Mouse (Mus musculus) heart, embryonic 14.5 days (tissue): Measurements from ENCODE around the gene Hsd3b7. TPM values are rescaled to one million over a fixed set of nuclear protein-coding genes. Genes with fewer than 3 reads are reported as not detected.

Experiments
- ATAC-seq: fragments of 200-750 bp; cut with Nextera tagmentation; 2 replicates; pipeline ENCODE4 v1.8.0; 2017; ENCODE audit warnings: low read depth, moderate TSS enrichment; ENCODE audit not compliant: insufficient number of reproducible peaks, insufficient read depth, low FRiP score
- H3K27ac ChIP-seq, 2 experiments: fragments of 200-500 bp in 1 of 2; fragments of 300-500 bp in 1 of 2; sonication (generic) in 1 of 2; replicated peaks in 1 of 2; 2 replicates each; pipeline ENCODE4 v1.5.1; 2012 to 2014; ENCODE audit warnings: low read depth in 2 of 2, low read length in 2 of 2, control low read depth in 1 of 2, mild to moderate bottlenecking in 1 of 2, mixed read lengths in 1 of 2; ENCODE audit not compliant: control insufficient read depth in 1 of 2, insufficient read depth in 1 of 2
- H3K27me3 ChIP-seq: fragments of 300-500 bp; sonication (generic); 2 replicates; pipeline ENCODE4 v1.6.1; 2014; ENCODE audit warnings: mild to moderate bottlenecking, low read length, control low read depth; ENCODE audit not compliant: control insufficient read depth, insufficient read depth
- H3K36me3 ChIP-seq: fragments of 300-500 bp; sonication (generic); 2 replicates; pipeline ENCODE4 v1.6.1; 2014; ENCODE audit warnings: mild to moderate bottlenecking, control low read depth, low read length, mixed read lengths; ENCODE audit not compliant: control insufficient read depth, insufficient read depth
- H3K4me1 ChIP-seq, 2 experiments: fragments of 200-500 bp in 1 of 2; fragments of 300-500 bp in 1 of 2; sonication (generic) in 1 of 2; 2 replicates each; pipeline ENCODE4 v1.6.1; 2012 to 2014; ENCODE audit warnings: low read length in 2 of 2, control low read depth in 1 of 2, mixed read lengths in 1 of 2; ENCODE audit not compliant: control insufficient read depth in 2 of 2, insufficient read depth in 2 of 2
- H3K4me2 ChIP-seq: fragments of 300-500 bp; sonication (generic); 2 replicates; pipeline ENCODE4 v1.6.1; 2014; ENCODE audit warnings: mild to moderate bottlenecking, low read length
- H3K4me3 ChIP-seq, 2 experiments: fragments of 200-500 bp in 1 of 2; fragments of 300-500 bp in 1 of 2; sonication (generic) in 1 of 2; 2 replicates each; pipeline ENCODE4 v1.5.1; 2012 to 2014; ENCODE audit warnings: low read length in 2 of 2, mild to moderate bottlenecking in 2 of 2, control low read depth in 1 of 2, low read depth in 1 of 2, moderate library complexity in 1 of 2; ENCODE audit not compliant: control insufficient read depth in 1 of 2, insufficient read depth in 1 of 2
- H3K9ac ChIP-seq: fragments of 300-500 bp; sonication (generic); 2 replicates; pipeline ENCODE4 v1.6.1; 2014; ENCODE audit warnings: mild to moderate bottlenecking, low read length
- H3K9me3 ChIP-seq: fragments of 300-500 bp; sonication (generic); 2 replicates; pipeline ENCODE4 v1.6.1; 2016; ENCODE audit warnings: low read length, control low read depth; ENCODE audit not compliant: control insufficient read depth
- WGBS: fragments of 180-500 bp; shearing (Covaris S2); extraction: QIAGEN DNeasy Blood & Tissue Kit; methylation state at CpG from one replicate; pipeline ENCODE4 v1.1.7; 2014; 5-methylcytosine and 5-hydroxymethylcytosine counted together
- polyA plus RNA-seq: library from polyadenylated mRNA; unstranded; fragments of >200 nt; fragmentation: Nextera tagmentation; extraction: Ambion mirVana; gene quantifications from 2 replicates; pipeline ENCODE4 v1.2.1, GENCODE M21; 2014

The Hsd3b7 gene
- polyA plus RNA-seq, 1 experiment from 2014 or later: 22.2 TPM

DNA sequence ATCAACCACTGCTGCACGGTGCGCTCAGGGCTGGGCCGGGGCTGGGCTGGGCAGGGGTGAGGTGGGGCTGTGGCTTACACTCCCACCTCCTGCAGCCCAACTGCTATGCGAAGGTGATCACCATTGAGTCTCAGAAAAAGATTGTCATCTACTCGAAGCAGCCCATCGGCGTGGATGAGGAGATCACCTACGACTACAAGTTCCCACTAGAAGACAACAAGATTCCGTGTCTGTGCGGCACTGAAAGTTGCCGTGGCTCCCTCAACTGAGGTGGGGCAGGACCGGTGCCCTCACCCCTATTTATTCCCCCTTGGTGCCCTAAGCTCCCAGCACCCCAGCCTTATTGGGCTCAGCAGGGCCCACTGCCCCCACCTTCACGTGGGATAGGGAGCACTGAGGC lies 1.2 kb upstream of the Hsd3b7 start:
- Histone ChIP-seq H3K27me3 (no peaks in the 10 kb centered on the region), H3K4me2 (no peak overlapping the region), H3K9me3 (no peaks in the 10 kb centered on the region), H3K27ac (no peak overlapping the region), H3K4me1 (peaks cover 2 to 5% of the 10 kb centered on the region in 2 experiments; a peak in 1 of 4 replicates), H3K4me3 (no peak overlapping the region), H3K36me3 (peaks cover 69% of the 10 kb centered on the region), H3K9ac (no peak overlapping the region)
- WGBS: 93% methylated on average over 13 of the region's 13 CpGs
- ATAC-seq: no peak

DNA sequence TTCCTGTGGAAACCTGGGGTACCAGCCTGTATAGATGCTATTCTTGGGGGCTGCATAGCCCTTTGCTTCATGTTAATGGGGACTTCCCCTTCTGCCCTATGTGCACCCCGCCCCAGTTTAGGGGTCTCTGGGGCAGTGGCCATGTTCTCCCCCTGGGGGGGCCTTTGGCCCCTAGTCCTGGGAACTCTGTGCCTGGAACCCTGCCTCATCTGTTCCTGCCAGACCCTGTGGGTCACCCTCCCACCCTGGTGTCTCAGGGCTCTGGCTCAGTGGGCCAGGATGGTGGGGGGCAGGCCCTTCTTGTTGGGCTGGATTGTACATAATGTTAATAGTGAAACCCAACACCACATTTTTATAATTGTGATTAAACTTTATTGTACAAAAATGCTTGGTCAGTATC lies 666 bp upstream of the Hsd3b7 start:
- Histone ChIP-seq H3K9me3 (no peaks in the 10 kb centered on the region), H3K4me1 (peaks cover 2 to 5% of the 10 kb centered on the region in 2 experiments; a peak in 1 of 4 replicates), H3K4me2 (no peak overlapping the region), H3K9ac (no peak overlapping the region), H3K4me3 (no peak overlapping the region), H3K36me3 (peaks cover 64% of the 10 kb centered on the region), H3K27me3 (no peaks in the 10 kb centered on the region), H3K27ac (no peak overlapping the region)
- ATAC-seq: no peak
- WGBS: 89% methylated on average over 1 of the region's 1 CpGs

DNA sequence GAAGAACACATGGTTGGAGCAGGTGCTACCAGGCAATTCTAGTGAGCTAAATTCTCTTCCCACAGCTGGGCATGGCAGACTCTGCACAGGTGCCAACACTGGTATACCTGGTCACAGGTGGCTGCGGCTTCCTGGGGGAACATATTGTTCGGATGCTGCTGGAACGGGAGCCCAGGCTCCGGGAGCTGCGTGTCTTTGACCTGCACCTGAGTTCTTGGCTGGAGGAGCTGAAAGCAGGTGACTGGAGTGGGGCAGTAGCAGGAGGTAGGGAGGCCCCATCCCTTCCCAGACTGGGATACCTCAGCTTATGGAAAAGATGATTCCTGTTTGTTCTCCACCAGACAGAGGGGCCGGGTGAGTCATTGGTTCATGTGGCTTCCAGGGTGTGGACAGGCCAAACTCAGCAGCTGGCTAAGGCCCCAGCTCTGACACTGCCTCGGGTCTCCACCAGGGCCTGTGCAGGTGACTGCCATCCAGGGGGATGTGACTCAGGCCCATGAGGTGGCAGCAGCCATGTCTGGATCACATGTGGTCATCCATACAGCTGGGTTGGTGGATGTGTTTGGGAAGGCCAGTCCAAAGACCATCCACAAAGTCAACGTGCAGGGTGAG lies 712 bp downstream of the Hsd3b7 start:
- Histone ChIP-seq H3K9me3 (no peaks in the 10 kb centered on the region), H3K27me3 (no peaks in the 10 kb centered on the region), H3K4me3 (peak overlapping the region; percentile 28 to 29; a peak in 2 of 4 replicates), H3K4me1 (peaks cover 2 to 5% of the 10 kb centered on the region in 2 experiments; a peak in 1 of 4 replicates), H3K9ac (peak overlapping the region; percentile 45), H3K4me2 (peak overlapping the region; percentile 65), H3K36me3 (peaks cover 50% of the 10 kb centered on the region), H3K27ac (peak overlapping the region in 1 of 2 experiments; percentile 35; a peak in 1 of 4 replicates)
- no peak for ATAC-seq
- 82% methylated on average over 8 of the region's 8 CpGs for WGBS

DNA sequence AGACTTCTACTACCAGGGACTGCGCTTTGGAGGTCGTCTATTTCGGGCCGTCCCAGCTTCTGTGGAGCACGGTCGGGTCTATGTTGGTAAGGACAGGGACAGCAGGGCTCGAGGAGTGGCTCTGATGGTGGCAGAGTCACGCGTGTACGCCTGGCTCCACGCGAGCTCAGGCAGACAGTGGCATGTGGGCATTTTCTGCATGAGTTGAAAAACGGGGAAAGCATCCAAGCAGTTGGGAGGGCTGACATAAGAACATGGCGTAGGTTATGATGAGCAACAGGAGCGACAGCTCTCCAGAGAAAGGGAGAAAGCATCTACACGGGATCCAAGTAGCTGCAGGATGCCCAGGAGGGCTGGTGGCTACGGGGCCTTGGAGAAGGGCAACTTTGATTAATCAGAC lies 1.9 kb downstream of the Hsd3b7 start:
- WGBS: 88% methylated on average over 17 of the region's 17 CpGs
- Histone ChIP-seq H3K9ac (no peak overlapping the region), H3K36me3 (peaks cover 38% of the 10 kb centered on the region), H3K4me2 (no peak overlapping the region), H3K4me1 (peaks cover 2 to 5% of the 10 kb centered on the region in 2 experiments; a peak in 1 of 4 replicates), H3K4me3 (no peak overlapping the region), H3K27ac (no peak overlapping the region), H3K27me3 (no peaks in the 10 kb centered on the region), H3K9me3 (no peaks in the 10 kb centered on the region)
- no peak for ATAC-seq

DNA sequence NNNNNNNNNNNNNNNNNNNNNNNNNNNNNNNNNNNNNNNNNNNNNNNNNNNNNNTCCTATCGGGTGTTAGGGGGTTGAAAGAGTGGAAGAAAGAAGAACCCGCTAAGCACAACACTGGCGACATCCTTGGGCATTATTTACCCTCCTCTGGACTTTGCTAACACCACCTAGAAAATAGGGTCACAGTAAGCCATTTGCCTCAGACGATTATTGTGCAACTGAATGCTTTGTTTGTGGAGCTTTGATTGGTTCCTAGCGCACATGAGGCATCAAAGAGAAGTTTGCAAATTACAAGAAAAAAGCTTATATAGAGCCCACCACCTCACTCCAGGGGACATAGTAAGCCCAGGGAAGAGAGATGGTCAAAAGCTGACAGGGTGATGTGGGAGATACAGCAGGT lies 8.4 kb downstream of the Hsd3b7 start:
- Histone ChIP-seq H3K27me3 (no peaks in the 10 kb centered on the region), H3K9ac (no peak overlapping the region), H3K36me3 (0 out of 2 replicates have a peak, but pooled peaks cover 3% of the 10 kb centered on the region), H3K4me1 (peaks cover 0 to 1% of the 10 kb centered on the region in 2 experiments; a peak in 2 of 4 replicates), H3K4me3 (no peak overlapping the region), H3K27ac (no peak overlapping the region), H3K9me3 (no peaks in the 10 kb centered on the region), H3K4me2 (no peak overlapping the region)
- 66% methylated on average over 5 of the region's 5 CpGs for WGBS
- no peak for ATAC-seq

DNA sequence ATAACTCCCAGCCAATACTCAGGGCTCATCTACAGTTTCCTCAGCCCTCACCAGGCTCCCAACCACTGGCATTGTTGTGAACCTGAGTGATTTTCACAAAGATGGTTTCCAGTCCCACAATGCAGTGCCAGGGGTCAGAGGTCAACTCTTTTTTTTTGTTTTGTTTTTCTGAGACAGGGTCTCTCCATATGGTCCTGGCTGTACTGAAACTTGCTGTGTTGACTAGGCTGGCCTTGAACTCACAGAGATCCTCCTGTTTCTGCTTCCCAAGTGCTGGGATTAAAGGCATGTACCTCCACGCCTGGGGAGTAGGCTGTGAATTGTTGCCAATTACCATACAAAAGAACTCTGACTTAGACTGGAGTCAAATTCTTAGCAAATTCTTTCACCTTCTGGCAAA lies 9.4 kb downstream of the Hsd3b7 start:
- H3K27me3 ChIP-seq: no peaks in the 10 kb centered on the region
- no peak overlapping the region for H3K4me3 ChIP-seq
- peaks cover 0 to 10% of the 10 kb centered on the region in 2 experiments; a peak in 2 of 4 replicates for H3K4me1 ChIP-seq
- H3K9ac ChIP-seq: no peak overlapping the region
- no peak overlapping the region for H3K27ac ChIP-seq
- no peak for ATAC-seq
- no peaks in the 10 kb centered on the region for H3K9me3 ChIP-seq
- no peak overlapping the region for H3K4me2 ChIP-seq
- H3K36me3 ChIP-seq: 0 out of 2 replicates have a peak, but pooled peaks cover 3% of the 10 kb centered on the region
- WGBS: 100% methylated on average over 1 of the region's 1 CpGs

DNA sequence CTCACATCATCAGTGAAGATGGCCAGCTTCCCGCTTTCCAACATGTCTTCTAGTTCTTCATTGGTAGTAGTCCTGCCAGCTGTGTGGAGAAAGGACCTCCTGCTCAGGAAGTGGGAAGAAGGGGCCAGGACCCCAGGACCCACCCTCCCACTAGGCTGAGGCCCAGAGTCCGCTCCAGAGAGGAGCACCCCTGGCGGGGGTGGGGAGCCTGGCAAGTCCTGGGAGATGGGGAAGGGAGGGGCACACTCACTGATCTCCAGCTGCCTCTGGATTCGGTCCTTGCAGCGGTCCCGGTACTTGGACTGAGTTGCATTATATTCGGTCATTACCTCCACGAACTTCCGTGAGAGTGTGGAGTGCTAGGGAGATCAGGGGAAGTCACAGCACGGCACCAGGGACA lies 10.2 kb downstream of the Hsd3b7 start:
- H3K9me3 ChIP-seq: no peaks in the 10 kb centered on the region
- H3K27ac ChIP-seq: no peak overlapping the region
- H3K9ac ChIP-seq: no peak overlapping the region
- peaks cover 2 to 10% of the 10 kb centered on the region in 2 experiments; a peak in 2 of 4 replicates for H3K4me1 ChIP-seq
- WGBS: 66% methylated on average over 10 of the region's 10 CpGs
- no peak overlapping the region for H3K4me3 ChIP-seq
- no peak for ATAC-seq
- 0 out of 2 replicates have a peak, but pooled peaks cover 3% of the 10 kb centered on the region for H3K36me3 ChIP-seq
- no peak overlapping the region for H3K4me2 ChIP-seq
- no peaks in the 10 kb centered on the region for H3K27me3 ChIP-seq

DNA sequence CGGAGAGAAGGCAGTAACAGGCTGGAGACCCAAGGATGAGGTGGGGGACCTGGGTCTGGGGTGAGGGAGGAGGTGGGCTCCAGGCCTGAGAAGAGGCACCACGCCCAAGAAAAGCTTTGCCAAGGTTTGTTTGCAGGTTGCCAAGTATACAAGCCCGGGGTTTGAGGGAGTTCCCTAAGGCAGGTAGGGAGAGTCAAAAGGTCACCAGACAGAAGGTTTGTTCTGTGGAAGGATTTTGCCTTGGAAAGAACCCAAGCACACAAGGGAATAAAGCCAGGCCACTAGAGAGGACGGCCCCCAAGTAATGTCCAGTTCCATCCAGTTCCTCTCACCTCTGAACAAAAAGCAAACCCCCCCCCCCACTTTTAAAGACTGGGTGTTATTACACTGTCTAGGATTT lies 10.8 kb downstream of the Hsd3b7 start:
- H3K4me1 ChIP-seq: peaks cover 5 to 10% of the 10 kb centered on the region in 2 experiments; a peak in 2 of 4 replicates
- no peak overlapping the region for H3K4me2 ChIP-seq
- H3K27me3 ChIP-seq: no peaks in the 10 kb centered on the region
- no peak overlapping the region for H3K4me3 ChIP-seq
- 0 out of 2 replicates have a peak, but pooled peaks cover 3% of the 10 kb centered on the region for H3K36me3 ChIP-seq
- no peaks in the 10 kb centered on the region for H3K9me3 ChIP-seq
- no peak for ATAC-seq
- H3K27ac ChIP-seq: no peak overlapping the region
- 71% methylated on average over 4 of the region's 4 CpGs for whole genome bisulfite sequencing
- no peak overlapping the region for H3K9ac ChIP-seq
